ENCODE assay signal across 7 mouse cellular contexts in genomic region chr14:14346813-14347100, GRCm38 (mm10). TPM values are rescaled to one million over a fixed set of nuclear protein-coding genes. Genes with fewer than 3 reads are reported as not detected.
A peak's percentile ranks its signal among the peaks of the same experiment; 100 is the strongest.
DNase-seq lines count a peak whose midpoint lies in the region; ATAC-seq and TF ChIP-seq lines count a peak whose summit lies in the region.

No protein-coding gene starts in this region.

- no peak for DNase-seq in lung, postnatal 0 days (ENCODE audit: low spot score)
- no peak for DNase-seq in lung, postnatal 25 days (ENCODE audit: low spot score)
- no peak for DNase-seq in forebrain, embryonic 11.5 days (ENCODE audit: low spot score)
- no peak for DNase-seq in adrenal gland, postnatal 10 days
- no peak for DNase-seq in kidney, adult 8-10 months

- no peaks in the 10 kb centered on the region for H3K4me1 ChIP-seq in lung, postnatal 0 days (ENCODE audit: insufficient read depth, low read depth, low read length)
- H3K4me1 ChIP-seq in forebrain, embryonic 11.5 days (replicated peaks; ENCODE audit: control insufficient read depth, insufficient read depth, low read length) = no peaks in the 10 kb centered on the region
- H3K4me1 ChIP-seq in intestine, embryonic 16.5 days (ENCODE audit: control insufficient read depth, insufficient read depth, low read length) = no peaks in the 10 kb centered on the region
- no peaks in the 10 kb centered on the region for H3K4me1 ChIP-seq in neural tube, embryonic 14.5 days (ENCODE audit: control insufficient read depth, insufficient read depth, low read length)

- peak overlapping the region; percentile 82; the same call in 1 of the 2 replicates for H3K27ac ChIP-seq in lung, postnatal 0 days (ENCODE audit: low read length)
- H3K27ac ChIP-seq in forebrain, embryonic 11.5 days (ENCODE audit: low read depth, low read length) = no peak overlapping the region
- H3K27ac ChIP-seq in intestine, embryonic 16.5 days (ENCODE audit: low read length) = peak overlapping the region; percentile 64; the same call in 1 of the 2 replicates
- no peak overlapping the region; the same call in 1 of the 2 replicates for H3K27ac ChIP-seq in neural tube, embryonic 14.5 days (ENCODE audit: low read depth, low read length)

- no peak overlapping the region for H3K9ac ChIP-seq in lung, postnatal 0 days (replicated peaks; ENCODE audit: low read depth)
- H3K9ac ChIP-seq in forebrain, embryonic 11.5 days (ENCODE audit: low read length) = peak overlapping the region; percentile 66
- peak overlapping the region; percentile 67; the same call in 1 of the 2 replicates for H3K9ac ChIP-seq in intestine, embryonic 16.5 days (ENCODE audit: low read depth, low read length)
- H3K9ac ChIP-seq in neural tube, embryonic 14.5 days (replicated peaks; ENCODE audit: low read depth, low read length) = peak overlapping the region; percentile 66

- H3K4me2 ChIP-seq in lung, postnatal 0 days (replicated peaks; ENCODE audit: low read depth, low read length) = peak overlapping the region; percentile 65
- H3K4me2 ChIP-seq in forebrain, embryonic 11.5 days (ENCODE audit: low read depth, low read length, severe bottlenecking) = peak overlapping the region; percentile 49
- H3K4me2 ChIP-seq in intestine, embryonic 16.5 days (ENCODE audit: low read depth, low read length) = peak overlapping the region; percentile 90
- H3K4me2 ChIP-seq in neural tube, embryonic 14.5 days (ENCODE audit: low read depth, low read length) = peak overlapping the region; percentile 73

- no peaks in the 10 kb centered on the region for H3K36me3 ChIP-seq in lung, postnatal 0 days (ENCODE audit: insufficient read depth, low read length)
- H3K36me3 ChIP-seq in forebrain, embryonic 11.5 days (ENCODE audit: control insufficient read depth, insufficient read depth, low read length) = peaks cover 2% of the 10 kb centered on the region; the same call in 1 of the 2 replicates
- peaks cover 17% of the 10 kb centered on the region; the same call in 1 of the 2 replicates for H3K36me3 ChIP-seq in intestine, embryonic 16.5 days (ENCODE audit: control insufficient read depth, insufficient read depth, low read length)
- no peaks in the 10 kb centered on the region for H3K36me3 ChIP-seq in neural tube, embryonic 14.5 days (ENCODE audit: control insufficient read depth, insufficient read depth, low read length)

- ATAC-seq in lung, postnatal 0 days = no peak
- ATAC-seq in forebrain, embryonic 11.5 days (replicated peaks; ENCODE audit: low FRiP score) = peak; percentile 11
- no peak; the same call in none of the 2 replicates for ATAC-seq in intestine, embryonic 16.5 days
- ATAC-seq in neural tube, embryonic 14.5 days (ENCODE audit: low read depth) = peak; percentile 7

- peak overlapping the region; percentile 53 for H3K4me3 ChIP-seq in lung, postnatal 0 days (ENCODE audit: low read depth, low read length)
- peak overlapping the region; percentile 59 for H3K4me3 ChIP-seq in forebrain, embryonic 11.5 days (ENCODE audit: low read depth, low read length)
- peak overlapping the region; percentile 58 for H3K4me3 ChIP-seq in intestine, embryonic 16.5 days (ENCODE audit: low read length)
- H3K4me3 ChIP-seq in neural tube, embryonic 14.5 days (ENCODE audit: low read depth, low read length) = peak overlapping the region; percentile 65

- no peaks in the 10 kb centered on the region for H3K27me3 ChIP-seq in lung, postnatal 0 days (replicated peaks; ENCODE audit: insufficient read depth, low read length)
- H3K27me3 ChIP-seq in forebrain, embryonic 11.5 days (ENCODE audit: control insufficient read depth, insufficient read depth, low read length) = no peaks in the 10 kb centered on the region
- H3K27me3 ChIP-seq in intestine, embryonic 16.5 days (replicated peaks; ENCODE audit: control insufficient read depth, insufficient read depth, low read length) = no peaks in the 10 kb centered on the region
- no peaks in the 10 kb centered on the region for H3K27me3 ChIP-seq in neural tube, embryonic 14.5 days (ENCODE audit: control insufficient read depth, insufficient read depth, low read length)

- peaks cover 30% of the 10 kb centered on the region for H3K9me3 ChIP-seq in lung, postnatal 0 days (ENCODE audit: low read length)
- peaks cover 30% of the 10 kb centered on the region for H3K9me3 ChIP-seq in forebrain, embryonic 11.5 days (ENCODE audit: control insufficient read depth, low read length)
- H3K9me3 ChIP-seq in intestine, embryonic 16.5 days (ENCODE audit: control insufficient read depth, low read length) = peaks cover 42% of the 10 kb centered on the region
- peaks cover 12% of the 10 kb centered on the region for H3K9me3 ChIP-seq in neural tube, embryonic 14.5 days (ENCODE audit: control insufficient read depth, low read length)

- WGBS in lung, postnatal 0 days = 37% methylated on average over 7 of the region's 16 CpGs
- WGBS in forebrain, embryonic 11.5 days = 30% methylated on average over 13 of the region's 16 CpGs
- WGBS in intestine, embryonic 16.5 days = 24% methylated on average over 13 of the region's 16 CpGs
- 30% methylated on average over 14 of the region's 16 CpGs for WGBS in neural tube, embryonic 14.5 days

- TF ChIP-seq CTCF in lung, postnatal 0 days (IDR thresholded peaks at IDR 0.05) = no peak

- TF ChIP-seq EP300 in lung, postnatal 0 days (IDR thresholded peaks at IDR 0.05) = no peak

RNA-seq across cellular contexts. Expression of gene Il3ra, which starts 0.7 kb away (rescaled TPM):
- polyA plus RNA-seq in lung, postnatal 0 days (2015; fragmentation: Nextera tagmentation; extraction: Ambion mirVana) = 12.2 and 14.3 TPM in 2 replicates
- polyA plus RNA-seq in forebrain, embryonic 11.5 days (2014; fragmentation: Nextera tagmentation; extraction: Ambion mirVana) = 1.8 and 3.2 TPM in 2 replicates
- polyA plus RNA-seq in intestine, embryonic 16.5 days (2015; fragmentation: Nextera tagmentation; extraction: Ambion mirVana) = 6.6 and 6.9 TPM in 2 replicates
- polyA plus RNA-seq in neural tube, embryonic 14.5 days (2014; fragmentation: Nextera tagmentation; extraction: Ambion mirVana) = 1.9 and 2.4 TPM in 2 replicates
- 10 to 100 TPM; 10.3 to 13.5 TPM for total RNA-seq in adrenal gland, postnatal 10 days (2021)

RNA-seq across cellular contexts. Expression of gene Olfr31, which starts 24.1 kb away (rescaled TPM):
- not detected in 2 replicates for polyA plus RNA-seq in lung, postnatal 0 days (2015; fragmentation: Nextera tagmentation; extraction: Ambion mirVana)
- not detected in 2 replicates for polyA plus RNA-seq in forebrain, embryonic 11.5 days (2014; fragmentation: Nextera tagmentation; extraction: Ambion mirVana)
- polyA plus RNA-seq in intestine, embryonic 16.5 days (2015; fragmentation: Nextera tagmentation; extraction: Ambion mirVana) = not detected in 2 replicates
- 0.09 TPM in 1 of 2 replicates, not detected in the other for polyA plus RNA-seq in neural tube, embryonic 14.5 days (2014; fragmentation: Nextera tagmentation; extraction: Ambion mirVana)
- not detected for total RNA-seq in adrenal gland, postnatal 10 days (2021)

RNA-seq across cellular contexts. Expression of gene Olfr721-ps1, which starts 54.3 kb away (rescaled TPM):
- polyA plus RNA-seq in lung, postnatal 0 days (2015; fragmentation: Nextera tagmentation; extraction: Ambion mirVana) = not detected in 2 replicates
- not detected in 2 replicates for polyA plus RNA-seq in forebrain, embryonic 11.5 days (2014; fragmentation: Nextera tagmentation; extraction: Ambion mirVana)
- polyA plus RNA-seq in intestine, embryonic 16.5 days (2015; fragmentation: Nextera tagmentation; extraction: Ambion mirVana) = not detected in 2 replicates
- not detected in 2 replicates for polyA plus RNA-seq in neural tube, embryonic 14.5 days (2014; fragmentation: Nextera tagmentation; extraction: Ambion mirVana)
- total RNA-seq in adrenal gland, postnatal 10 days (2021) = not detected

Comparison
In these comparisons a context has a peak if more than half of its experiments do, and no peak if none do; other contexts are left out.
1. ATAC-seq: peak in forebrain, embryonic 11.5 days (single experiment) and neural tube, embryonic 14.5 days (single experiment); none in lung, postnatal 0 days (single experiment) and intestine, embryonic 16.5 days (single experiment).
2. H3K27ac ChIP-seq: peak in lung, postnatal 0 days (single experiment) and intestine, embryonic 16.5 days (single experiment); none in forebrain, embryonic 11.5 days (single experiment) and neural tube, embryonic 14.5 days (single experiment).
3. Peak in every context shown above with its lines, with median percentiles within 50 percentile points of each other: H3K4me2 ChIP-seq and H3K4me3 ChIP-seq.